Mouse (Mus musculus) embryonic fibroblast, embryonic 13.5 days (primary cell): ENCODE data around the gene Vav2.

ENCODE experiments used
- CTCF ChIP-seq: IDR thresholded peaks from 2 replicates; pipeline ENCODE4 v1.5.1; 2011; ENCODE audit warnings: mild to moderate bottlenecking, control low read depth, low read length, moderate library complexity, borderline replicate concordance; ENCODE audit not compliant: insufficient read depth
- POLR2A ChIP-seq: IDR thresholded peaks from 2 replicates; pipeline ENCODE4 v1.6.1; 2011; ENCODE audit warnings: low read depth, mild to moderate bottlenecking, control low read depth, low read length, moderate library complexity

DNA sequence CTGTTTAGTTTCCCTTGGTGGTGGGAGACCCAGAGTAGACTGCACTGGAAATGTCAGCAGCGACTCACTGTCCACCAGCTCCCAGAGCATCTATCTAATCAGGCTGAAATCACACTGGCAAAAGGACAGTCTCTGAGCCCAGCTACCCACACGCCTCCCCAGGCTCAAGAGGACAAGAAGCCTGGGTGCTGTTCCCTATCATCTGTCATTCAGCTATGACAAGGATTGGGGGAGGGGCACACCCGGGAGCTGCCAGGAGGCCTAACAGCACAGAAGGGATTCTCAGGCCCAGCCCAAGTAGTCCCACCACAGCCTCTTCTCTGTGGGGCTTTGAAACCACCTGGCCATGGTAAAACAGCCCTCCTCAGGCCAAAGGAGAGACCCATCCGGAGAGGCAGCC lies 36.1 kb downstream of the Vav2 start:
- TF ChIP-seq CTCF (no peak), POLR2A (no peak)
